ENCODE assay signal across 7 mouse cellular contexts in genomic region chr17:46248189-46248522, GRCm38 (mm10). TPM values are rescaled to one million over a fixed set of nuclear protein-coding genes. Genes with fewer than 3 reads are reported as not detected.
DNase-seq lines count a peak whose midpoint lies in the region; ATAC-seq and TF ChIP-seq lines count a peak whose summit lies in the region.

No protein-coding gene starts in this region.

- ATAC-seq in lung, embryonic 15.5 days (ENCODE audit: borderline replicate concordance, extremely low read depth, low FRiP score, low TSS enrichment): peak; percentile 40; the same call in 1 of the 2 replicates
- ATAC-seq in erythroblast, adult 5-6 weeks (replicated peaks; ENCODE audit: low FRiP score, poor library complexity, severe bottlenecking): peak; percentile 24
- ATAC-seq in limb, embryonic 11.5 days (ENCODE audit: insufficient number of reproducible peaks, low FRiP score, low TSS enrichment, low read depth): no peak; the same call in 1 of the 2 replicates
- no peak for ATAC-seq in granulocyte monocyte progenitor cell, adult 5-6 weeks (replicated peaks; ENCODE audit: poor library complexity, severe bottlenecking)

- no peaks in the 10 kb centered on the region for H3K9me3 ChIP-seq in lung, embryonic 15.5 days
- no peaks in the 10 kb centered on the region for H3K9me3 ChIP-seq in limb, embryonic 11.5 days (ENCODE audit: control insufficient read depth, low read length)

- peak overlapping the region; percentile 89 for H3K4me2 ChIP-seq in lung, embryonic 15.5 days
- H3K4me2 ChIP-seq in limb, embryonic 11.5 days (ENCODE audit: low read depth, severe bottlenecking): peak overlapping the region; percentile 78

- H3K4me3 ChIP-seq in lung, embryonic 15.5 days: peak overlapping the region; percentile 87
- peak overlapping the region; percentile 93 for H3K4me3 ChIP-seq in limb, embryonic 11.5 days (ENCODE audit: low read depth, low read length)
- peak overlapping the region; percentile 91 for H3K4me3 ChIP-seq in small intestine, adult 2 months (ENCODE audit: low read depth, low read length)

- H3K27ac ChIP-seq in lung, embryonic 15.5 days: peak overlapping the region; percentile 81
- no peak overlapping the region for H3K27ac ChIP-seq in limb, embryonic 11.5 days (replicated peaks; ENCODE audit: low read depth, low read length)
- peak overlapping the region; percentile 59 for H3K27ac ChIP-seq in small intestine, adult 2 months (ENCODE audit: insufficient read depth, low read depth, low read length)

- no peaks in the 10 kb centered on the region for H3K27me3 ChIP-seq in lung, embryonic 15.5 days
- H3K27me3 ChIP-seq in limb, embryonic 11.5 days (ENCODE audit: control insufficient read depth, insufficient read depth, low read length): no peaks in the 10 kb centered on the region
- no peaks in the 10 kb centered on the region for H3K27me3 ChIP-seq in small intestine, adult 2 months (ENCODE audit: control insufficient read depth, insufficient read depth, low read length)

- H3K9ac ChIP-seq in lung, embryonic 15.5 days: peak overlapping the region; percentile 99
- H3K9ac ChIP-seq in limb, embryonic 11.5 days (ENCODE audit: low read length): peak overlapping the region; percentile 89

- under 1% methylated on average over 37 of the region's 37 CpGs for WGBS in lung, embryonic 15.5 days
- WGBS in limb, embryonic 11.5 days: 1% methylated on average over 37 of the region's 37 CpGs
- WGBS in small intestine, adult 2 months: under 1% methylated on average over 37 of the region's 37 CpGs

- H3K36me3 ChIP-seq in lung, embryonic 15.5 days: peaks cover 61% of the 10 kb centered on the region
- peaks cover 44% of the 10 kb centered on the region for H3K36me3 ChIP-seq in limb, embryonic 11.5 days (ENCODE audit: control insufficient read depth, insufficient read depth, low read length)
- H3K36me3 ChIP-seq in small intestine, adult 2 months (ENCODE audit: control insufficient read depth, insufficient read depth, low read length): peaks cover 51% of the 10 kb centered on the region

- no peak for TF ChIP-seq CTCF in small intestine, adult 2 months (IDR thresholded peaks at IDR 0.05; ENCODE audit: extremely low read depth, insufficient read length, insufficient replicate concordance, low read depth, low read length)

- no peak for TF ChIP-seq POLR2A in small intestine, adult 2 months (IDR thresholded peaks at IDR 0.05; ENCODE audit: low read depth, low read length)

- DNase-seq in lung, postnatal 10 days: no peak
- DNase-seq in limb, embryonic 11.5 days (ENCODE audit: low spot score): no peak
- DNase-seq in right cerebral cortex, postnatal 10 days (ENCODE audit: low spot score in 2 of 2): no peak

- peaks cover 33% of the 10 kb centered on the region for H3K4me1 ChIP-seq in lung, embryonic 15.5 days
- peaks cover 8% of the 10 kb centered on the region for H3K4me1 ChIP-seq in limb, embryonic 11.5 days (ENCODE audit: control insufficient read depth, insufficient read depth, low read length)
- peaks cover 11% of the 10 kb centered on the region for H3K4me1 ChIP-seq in small intestine, adult 2 months (ENCODE audit: control insufficient read depth, insufficient read depth, insufficient read length, low read length)

RNA-seq across cellular contexts. Expression of gene Yipf3, which starts 0.3 kb away (rescaled TPM):
- 102 and 118 TPM in 2 replicates for polyA plus RNA-seq in lung, embryonic 15.5 days (2015; fragmentation: Nextera tagmentation; extraction: Ambion mirVana)
- total RNA-seq in erythroblast, adult 5-6 weeks (2015; ENCODE audit: low replicate concordance): 15.4 and 42.8 TPM in 2 replicates
- total RNA-seq in erythroblast, adult 5-6 weeks (2017; ENCODE audit: low replicate concordance): 22.7 and 29.7 TPM in 2 replicates
- polyA plus RNA-seq in limb, embryonic 11.5 days (2014; fragmentation: Nextera tagmentation; extraction: Ambion mirVana): 64.0 and 76.9 TPM in 2 replicates
- polyA plus RNA-seq in small intestine, adult 2 months (2012; rRNA removed): 120 and 305 TPM in 2 replicates
- total RNA-seq in granulocyte monocyte progenitor cell, adult 5-6 weeks (2014; fragmentation: Nextera tagmentation): 62.8 and 72.2 TPM in 2 replicates
- total RNA-seq in granulocyte monocyte progenitor cell, adult 5-6 weeks (2017): 40.9 and 60.4 TPM in 2 replicates

RNA-seq across cellular contexts. Expression of gene Polr1c, which starts 0.3 kb away (rescaled TPM):
- 84.6 and 92.4 TPM in 2 replicates for polyA plus RNA-seq in lung, embryonic 15.5 days (2015; fragmentation: Nextera tagmentation; extraction: Ambion mirVana)
- total RNA-seq in erythroblast, adult 5-6 weeks (2015; ENCODE audit: low replicate concordance): 14.8 and 18.8 TPM in 2 replicates
- total RNA-seq in erythroblast, adult 5-6 weeks (2017; ENCODE audit: low replicate concordance): 9.6 and 15.1 TPM in 2 replicates
- 123 and 124 TPM in 2 replicates for polyA plus RNA-seq in limb, embryonic 11.5 days (2014; fragmentation: Nextera tagmentation; extraction: Ambion mirVana)
- polyA plus RNA-seq in small intestine, adult 2 months (2012; rRNA removed): 16.2 and 24.6 TPM in 2 replicates
- 86.8 and 97.0 TPM in 2 replicates for total RNA-seq in granulocyte monocyte progenitor cell, adult 5-6 weeks (2014; fragmentation: Nextera tagmentation)
- total RNA-seq in granulocyte monocyte progenitor cell, adult 5-6 weeks (2017): 40.4 and 65.2 TPM in 2 replicates

RNA-seq across cellular contexts. Expression of gene Lrrc73, which starts 5.2 kb away (rescaled TPM):
- 0.66 and 0.79 TPM in 2 replicates for polyA plus RNA-seq in lung, embryonic 15.5 days (2015; fragmentation: Nextera tagmentation; extraction: Ambion mirVana)
- total RNA-seq in erythroblast, adult 5-6 weeks (2015; ENCODE audit: low replicate concordance): 0.42 TPM in 1 of 2 replicates, not detected in the other
- 0.42 and 1.4 TPM in 2 replicates for total RNA-seq in erythroblast, adult 5-6 weeks (2017; ENCODE audit: low replicate concordance)
- polyA plus RNA-seq in limb, embryonic 11.5 days (2014; fragmentation: Nextera tagmentation; extraction: Ambion mirVana): 0.69 and 0.72 TPM in 2 replicates
- polyA plus RNA-seq in small intestine, adult 2 months (2012; rRNA removed): 1.9 and 2.8 TPM in 2 replicates
- 1.8 and 3.5 TPM in 2 replicates for total RNA-seq in granulocyte monocyte progenitor cell, adult 5-6 weeks (2014; fragmentation: Nextera tagmentation)
- total RNA-seq in granulocyte monocyte progenitor cell, adult 5-6 weeks (2017): not detected in 2 replicates

RNA-seq across cellular contexts. Expression of gene Tjap1, which starts 34.7 kb away (rescaled TPM):
- 36.2 and 37.5 TPM in 2 replicates for polyA plus RNA-seq in lung, embryonic 15.5 days (2015; fragmentation: Nextera tagmentation; extraction: Ambion mirVana)
- total RNA-seq in erythroblast, adult 5-6 weeks (2015; ENCODE audit: low replicate concordance): 4.0 and 23.1 TPM in 2 replicates
- total RNA-seq in erythroblast, adult 5-6 weeks (2017; ENCODE audit: low replicate concordance): 12.3 and 28.2 TPM in 2 replicates
- polyA plus RNA-seq in limb, embryonic 11.5 days (2014; fragmentation: Nextera tagmentation; extraction: Ambion mirVana): 53.1 and 54.3 TPM in 2 replicates
- polyA plus RNA-seq in small intestine, adult 2 months (2012; rRNA removed): 43.4 and 89.2 TPM in 2 replicates
- 19.4 and 37.8 TPM in 2 replicates for total RNA-seq in granulocyte monocyte progenitor cell, adult 5-6 weeks (2014; fragmentation: Nextera tagmentation)
- 3.5 and 15.6 TPM in 2 replicates for total RNA-seq in granulocyte monocyte progenitor cell, adult 5-6 weeks (2017)

RNA-seq across cellular contexts. Expression of gene Xpo5, which starts 45.6 kb away (rescaled TPM):
- polyA plus RNA-seq in lung, embryonic 15.5 days (2015; fragmentation: Nextera tagmentation; extraction: Ambion mirVana): 34.6 and 35.5 TPM in 2 replicates
- 9.0 and 15.3 TPM in 2 replicates for total RNA-seq in erythroblast, adult 5-6 weeks (2015; ENCODE audit: low replicate concordance)
- 11.7 and 14.9 TPM in 2 replicates for total RNA-seq in erythroblast, adult 5-6 weeks (2017; ENCODE audit: low replicate concordance)
- polyA plus RNA-seq in limb, embryonic 11.5 days (2014; fragmentation: Nextera tagmentation; extraction: Ambion mirVana): 73.0 and 73.8 TPM in 2 replicates
- polyA plus RNA-seq in small intestine, adult 2 months (2012; rRNA removed): 5.3 and 8.4 TPM in 2 replicates
- 64.5 and 70.0 TPM in 2 replicates for total RNA-seq in granulocyte monocyte progenitor cell, adult 5-6 weeks (2014; fragmentation: Nextera tagmentation)
- total RNA-seq in granulocyte monocyte progenitor cell, adult 5-6 weeks (2017): 58.1 and 67.1 TPM in 2 replicates

Comparison
In these comparisons a context has a peak if more than half of its experiments do, and no peak if none do; other contexts are left out.
1. ATAC-seq: peak in lung, embryonic 15.5 days (single experiment) and erythroblast, adult 5-6 weeks (single experiment); none in limb, embryonic 11.5 days (single experiment) and granulocyte monocyte progenitor cell, adult 5-6 weeks (single experiment).
2. Peak in every context shown above with its lines, with median percentiles within 50 percentile points of each other: H3K4me3 ChIP-seq.